Mouse (Mus musculus) kidney, postnatal 36 days (tissue): ENCODE data around the gene Pradc1.

Experiments used
- DNase-seq, 2 experiments: peaks; one replicate each; pipeline ENCODE4 v3.0.0; 2021 to 2022; ENCODE audit warnings: mixed read lengths in 2 of 2

The Pradc1 gene

GRCm38 (mm10) chr6:85451664-85452410, at the start of gene Pradc1:
Gene Pradc1, minus strand, starts transcription at chr6:85451970.
- peak; percentile 98 to 99 for DNase-seq

- no peak for DNase-seq
Measured at GRCm38 (mm10) chr6:85500416-85500815, 48.6 kb upstream of the Pradc1 start.

GRCm38 (mm10) chr6:85498147-85498546, 46.4 kb upstream of the Pradc1 start:
- DNase-seq: peak in 1 of 2 experiments; percentile 32

- no peak for DNase-seq
Measured at GRCm38 (mm10) chr6:85496976-85497375, 45.2 kb upstream of the Pradc1 start.

- no peak for DNase-seq
Measured at GRCm38 (mm10) chr6:85491606-85492005, 39.8 kb upstream of the Pradc1 start.

GRCm38 (mm10) chr6:85490252-85490651, 38.5 kb upstream of the Pradc1 start:
- DNase-seq: no peak

- no peak for DNase-seq
Measured at GRCm38 (mm10) chr6:85489717-85490116, 37.9 kb upstream of the Pradc1 start.

GRCm38 (mm10) chr6:85488510-85488909, 36.7 kb upstream of the Pradc1 start:
- DNase-seq: no peak

GRCm38 (mm10) chr6:85485738-85486137, 34.0 kb upstream of the Pradc1 start:
- no peak for DNase-seq

- DNase-seq: no peak
Measured at GRCm38 (mm10) chr6:85483843-85484721, 32.3 kb upstream of the Pradc1 start.

- DNase-seq: peak in 1 of 2 experiments; percentile 40
Measured at GRCm38 (mm10) chr6:85480685-85481084, 28.9 kb upstream of the Pradc1 start.

- DNase-seq: no peak
Measured at GRCm38 (mm10) chr6:85479979-85480378, 28.2 kb upstream of the Pradc1 start.

GRCm38 (mm10) chr6:85478416-85478815, 26.6 kb upstream of the Pradc1 start:
- DNase-seq: no peak

- peak in 1 of 2 experiments; percentile 49 for DNase-seq
Measured at GRCm38 (mm10) chr6:85477366-85477917, 25.7 kb upstream of the Pradc1 start.

- no peak for DNase-seq
Measured at GRCm38 (mm10) chr6:85475581-85475980, 23.8 kb upstream of the Pradc1 start.

GRCm38 (mm10) chr6:85472542-85472941, 20.8 kb upstream of the Pradc1 start:
- no peak for DNase-seq

- DNase-seq: no peak
Measured at GRCm38 (mm10) chr6:85471962-85472361, 20.2 kb upstream of the Pradc1 start.

GRCm38 (mm10) chr6:85469660-85470430, 18.1 kb upstream of the Pradc1 start:
- no peak for DNase-seq

- no peak for DNase-seq
Measured at GRCm38 (mm10) chr6:85465381-85465780, 13.6 kb upstream of the Pradc1 start.

GRCm38 (mm10) chr6:85459621-85460020, 7.9 kb upstream of the Pradc1 start:
- no peak for DNase-seq

GRCm38 (mm10) chr6:85452816-85453215, 1.0 kb upstream of the Pradc1 start:
- no peak for DNase-seq

- no peak for DNase-seq
Measured at GRCm38 (mm10) chr6:85452411-85452665, 568 bp upstream of the Pradc1 start.
